Mouse (Mus musculus): ENCODE results near the gene Myh1. TPM values are rescaled to one million over a fixed set of nuclear protein-coding genes. Genes with fewer than 3 reads are reported as not detected.
A peak's percentile ranks its signal among the peaks of the same experiment; 100 is the strongest.

The Myh1 gene
- total RNA-seq, 1 experiment, result 0.09 TPM

GRCm38 (mm10) chr11:67190316-67190715, 9.5 kb upstream of the Myh1 start:
- in situ Hi-C loops (cut with MboI; ENCODE audit: low sequenced_read_pairs in 2 of 2, unreplicated experiment in 2 of 2), result no loop called here

DNA sequence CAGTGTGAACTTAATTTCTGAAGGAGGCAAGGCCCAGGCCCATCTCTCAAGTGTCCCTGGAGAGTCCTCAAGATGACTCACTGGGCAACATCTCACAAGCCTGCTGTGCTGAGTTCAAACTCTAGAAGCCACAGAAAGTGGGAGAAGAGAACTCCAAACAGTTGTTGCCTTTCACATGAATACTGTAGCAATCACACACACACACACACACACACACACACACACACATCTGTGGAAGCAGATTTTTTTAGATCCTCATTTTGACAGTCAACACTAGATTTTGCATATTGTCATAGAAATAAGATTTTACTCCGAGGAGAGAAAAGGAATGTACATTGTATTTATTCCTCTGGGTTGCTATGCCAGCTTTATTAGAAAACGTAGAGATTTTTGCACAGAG, 9.0 kb upstream of the Myh1 start:
- in situ Hi-C loops (cut with MboI; ENCODE audit: low sequenced_read_pairs in 2 of 2, unreplicated experiment in 2 of 2), result no loop called here
- no peak overlapping the region for H3K27ac ChIP-seq (ENCODE audit: insufficient read depth, low read depth, low read length, poor library complexity, severe bottlenecking)
- H3K9ac ChIP-seq (ENCODE audit: insufficient read depth, low read depth, low read length, poor library complexity, severe bottlenecking), result no peak overlapping the region
- no peaks in the 10 kb centered on the region for H3K4me1 ChIP-seq (ENCODE audit: control insufficient read depth in 2 of 2, insufficient read depth in 2 of 2, low read length in 2 of 2, poor library complexity in 1 of 2)
- H3K4me3 ChIP-seq (ENCODE audit: insufficient read depth in 1 of 2, low read depth in 1 of 2, low read length in 2 of 2, poor library complexity in 1 of 2, severe bottlenecking in 1 of 2), result no peak overlapping the region
- no peaks in the 10 kb centered on the region for H3K36me3 ChIP-seq (ENCODE audit: control insufficient read depth, insufficient read depth, low read length, poor library complexity, severe bottlenecking)
- DNase-seq (ENCODE audit: low read depth, low spot score), result no peak
- TF ChIP-seq CHD2 (IDR thresholded peaks at IDR 0.05; ENCODE audit: low read depth, low read length) (no peak), MAFK (IDR thresholded peaks at IDR 0.05; ENCODE audit: insufficient read depth, low read depth, low read length) (no peak), ZNF384 (IDR thresholded peaks at IDR 0.05; ENCODE audit: low read depth, low read length) (no peak), HCFC1 (IDR thresholded peaks at IDR 0.05; ENCODE audit: borderline replicate concordance, insufficient read depth, low read length) (no peak), ZC3H11A (IDR thresholded peaks at IDR 0.05; ENCODE audit: borderline replicate concordance, low read depth, low read length) (no peak)
- H3K9me3 ChIP-seq (ENCODE audit: control insufficient read depth, insufficient read depth, low read depth, low read length), result no peaks in the 10 kb centered on the region

More at GRCm38 (mm10) chr11:67190316-67190715, 9.5 kb upstream of the Myh1 start:
- H3K9ac ChIP-seq (ENCODE audit: insufficient read depth, low read depth, low read length, poor library complexity, severe bottlenecking), result no peak overlapping the region
- no peak overlapping the region for H3K4me3 ChIP-seq (ENCODE audit: insufficient read depth in 1 of 2, low read depth in 1 of 2, low read length in 2 of 2, poor library complexity in 1 of 2, severe bottlenecking in 1 of 2)
- no peak for DNase-seq (ENCODE audit: low read depth, low spot score)
- H3K4me1 ChIP-seq (ENCODE audit: control insufficient read depth in 2 of 2, insufficient read depth in 2 of 2, low read length in 2 of 2, poor library complexity in 1 of 2), result no peaks in the 10 kb centered on the region
- no peaks in the 10 kb centered on the region for H3K36me3 ChIP-seq (ENCODE audit: control insufficient read depth, insufficient read depth, low read length, poor library complexity, severe bottlenecking)
- H3K9me3 ChIP-seq (ENCODE audit: control insufficient read depth, insufficient read depth, low read depth, low read length), result no peaks in the 10 kb centered on the region
- H3K27ac ChIP-seq (ENCODE audit: insufficient read depth, low read depth, low read length, poor library complexity, severe bottlenecking), result no peak overlapping the region
- TF ChIP-seq ZNF384 (IDR thresholded peaks at IDR 0.05; ENCODE audit: low read depth, low read length) (no peak), MAFK (IDR thresholded peaks at IDR 0.05; ENCODE audit: insufficient read depth, low read depth, low read length) (no peak), ZC3H11A (IDR thresholded peaks at IDR 0.05; ENCODE audit: borderline replicate concordance, low read depth, low read length) (no peak), CHD2 (IDR thresholded peaks at IDR 0.05; ENCODE audit: low read depth, low read length) (no peak), HCFC1 (IDR thresholded peaks at IDR 0.05; ENCODE audit: borderline replicate concordance, insufficient read depth, low read length) (no peak)

GRCm38 (mm10) chr11:67191496-67191895, 8.4 kb upstream of the Myh1 start:
- Histone ChIP-seq H3K27ac (ENCODE audit: insufficient read depth, low read depth, low read length, poor library complexity, severe bottlenecking) (no peak overlapping the region), H3K4me3 (ENCODE audit: insufficient read depth in 1 of 2, low read depth in 1 of 2, low read length in 2 of 2, poor library complexity in 1 of 2, severe bottlenecking in 1 of 2) (no peak overlapping the region), H3K36me3 (ENCODE audit: control insufficient read depth, insufficient read depth, low read length, poor library complexity, severe bottlenecking) (no peaks in the 10 kb centered on the region), H3K9me3 (ENCODE audit: control insufficient read depth, insufficient read depth, low read depth, low read length) (no peaks in the 10 kb centered on the region), H3K4me1 (ENCODE audit: control insufficient read depth in 2 of 2, insufficient read depth in 2 of 2, low read length in 2 of 2, poor library complexity in 1 of 2) (no peaks in the 10 kb centered on the region), H3K9ac (ENCODE audit: insufficient read depth, low read depth, low read length, poor library complexity, severe bottlenecking) (no peak overlapping the region)
- TF ChIP-seq ZNF384 (IDR thresholded peaks at IDR 0.05; ENCODE audit: low read depth, low read length), result no peak
- no peak for TF ChIP-seq ZC3H11A (IDR thresholded peaks at IDR 0.05; ENCODE audit: borderline replicate concordance, low read depth, low read length)
- TF ChIP-seq MAFK (IDR thresholded peaks at IDR 0.05; ENCODE audit: insufficient read depth, low read depth, low read length), result no peak
- DNase-seq (ENCODE audit: low read depth, low spot score), result peak; percentile 12
- in situ Hi-C loops (cut with MboI; ENCODE audit: low sequenced_read_pairs in 2 of 2, unreplicated experiment in 2 of 2), result no loop called here

DNA sequence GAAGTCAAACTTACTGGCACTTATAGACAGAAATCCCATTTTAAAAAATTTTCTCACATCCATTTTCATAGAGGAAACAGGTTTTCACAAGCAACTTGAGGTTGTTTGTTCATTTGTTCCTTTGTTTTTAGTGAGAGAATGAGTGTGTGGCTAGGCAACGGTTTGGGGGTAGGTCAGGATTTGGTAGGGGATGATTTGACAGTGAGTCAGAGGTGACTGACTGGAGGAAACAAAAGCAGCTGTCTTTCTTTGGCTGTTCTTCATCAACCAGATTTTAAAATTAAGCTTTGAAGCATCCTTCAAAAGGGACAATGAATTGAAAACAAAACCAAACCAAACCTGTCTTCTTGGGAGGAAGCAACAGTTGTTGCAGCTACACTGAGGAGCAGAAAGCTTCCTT, 531 bp upstream of the Myh1 start:
- TF ChIP-seq ZNF384 (IDR thresholded peaks at IDR 0.05; ENCODE audit: low read depth, low read length) (no peak), ZC3H11A (IDR thresholded peaks at IDR 0.05; ENCODE audit: borderline replicate concordance, low read depth, low read length) (no peak), MAFK (IDR thresholded peaks at IDR 0.05; ENCODE audit: insufficient read depth, low read depth, low read length) (no peak), CHD2 (IDR thresholded peaks at IDR 0.05; ENCODE audit: low read depth, low read length) (no peak), HCFC1 (IDR thresholded peaks at IDR 0.05; ENCODE audit: borderline replicate concordance, insufficient read depth, low read length) (no peak)
- no peak overlapping the region for H3K9ac ChIP-seq (ENCODE audit: insufficient read depth, low read depth, low read length, poor library complexity, severe bottlenecking)
- in situ Hi-C loops (cut with MboI; ENCODE audit: low sequenced_read_pairs in 2 of 2, unreplicated experiment in 2 of 2), result no loop called here
- no peaks in the 10 kb centered on the region for H3K36me3 ChIP-seq (ENCODE audit: control insufficient read depth, insufficient read depth, low read length, poor library complexity, severe bottlenecking)
- no peak for DNase-seq (ENCODE audit: low read depth, low spot score)
- no peaks in the 10 kb centered on the region for H3K9me3 ChIP-seq (ENCODE audit: control insufficient read depth, insufficient read depth, low read depth, low read length)
- no peaks in the 10 kb centered on the region for H3K4me1 ChIP-seq (ENCODE audit: control insufficient read depth in 2 of 2, insufficient read depth in 2 of 2, low read length in 2 of 2, poor library complexity in 1 of 2)
- H3K27ac ChIP-seq (ENCODE audit: insufficient read depth, low read depth, low read length, poor library complexity, severe bottlenecking), result no peak overlapping the region
- no peak overlapping the region for H3K4me3 ChIP-seq (ENCODE audit: insufficient read depth in 1 of 2, low read depth in 1 of 2, low read length in 2 of 2, poor library complexity in 1 of 2, severe bottlenecking in 1 of 2)

DNA sequence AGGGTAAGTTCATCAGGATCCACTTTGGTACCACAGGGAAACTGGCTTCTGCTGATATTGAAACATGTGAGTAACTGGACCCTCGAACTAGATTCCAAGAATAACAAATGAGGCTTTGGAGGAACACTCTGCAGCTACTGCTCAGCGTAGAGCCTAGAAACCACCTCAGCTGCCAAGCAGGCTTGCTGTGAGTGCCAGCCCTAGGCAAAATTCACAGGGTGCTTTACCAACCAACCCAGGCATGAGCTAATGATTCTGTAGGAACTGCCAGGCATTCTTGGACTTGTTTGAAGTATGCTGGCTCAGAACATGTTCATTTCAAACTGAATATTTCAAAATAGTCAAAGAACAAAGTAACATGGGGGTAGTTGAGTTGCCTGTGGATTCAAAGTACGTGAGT, 4.9 kb downstream of the Myh1 start:
- no peaks in the 10 kb centered on the region for H3K4me1 ChIP-seq (ENCODE audit: control insufficient read depth in 2 of 2, insufficient read depth in 2 of 2, low read length in 2 of 2, poor library complexity in 1 of 2)

More for the DNA sequence above, 4.9 kb downstream of the Myh1 start:
- in situ Hi-C loops (cut with MboI; ENCODE audit: low sequenced_read_pairs in 2 of 2, unreplicated experiment in 2 of 2), result no loop called here
- Histone ChIP-seq H3K9ac (ENCODE audit: insufficient read depth, low read depth, low read length, poor library complexity, severe bottlenecking) (no peak overlapping the region), H3K36me3 (ENCODE audit: control insufficient read depth, insufficient read depth, low read length, poor library complexity, severe bottlenecking) (no peaks in the 10 kb centered on the region), H3K9me3 (ENCODE audit: control insufficient read depth, insufficient read depth, low read depth, low read length) (no peaks in the 10 kb centered on the region), H3K27ac (ENCODE audit: insufficient read depth, low read depth, low read length, poor library complexity, severe bottlenecking) (no peak overlapping the region), H3K4me3 (ENCODE audit: insufficient read depth in 1 of 2, low read depth in 1 of 2, low read length in 2 of 2, poor library complexity in 1 of 2, severe bottlenecking in 1 of 2) (no peak overlapping the region)
- TF ChIP-seq HCFC1 (IDR thresholded peaks at IDR 0.05; ENCODE audit: borderline replicate concordance, insufficient read depth, low read length) (no peak), ZC3H11A (IDR thresholded peaks at IDR 0.05; ENCODE audit: borderline replicate concordance, low read depth, low read length) (no peak)
- DNase-seq (ENCODE audit: low read depth, low spot score), result no peak
